Mouse (Mus musculus) adrenal gland, postnatal 36 days (tissue): ENCODE results near the gene Gm49318. TPM values are rescaled to one million over a fixed set of nuclear protein-coding genes. Genes with fewer than 3 reads are reported as not detected.

Experiments
- DNase-seq, 2 experiments: peaks; one replicate each; pipeline ENCODE4 v3.0.0; 2021; ENCODE audit warnings: mixed read lengths in 1 of 2
- total RNA-seq, 2 experiments: library from RNA; stranded (reverse); gene quantifications; 2 replicates each; pipeline ENCODE4 v1.2.3; 2021

Gene Gm49318
- total RNA-seq, 2 experiments from 2014 or later, result 0.56 TPM; not detected in 1

DNA sequence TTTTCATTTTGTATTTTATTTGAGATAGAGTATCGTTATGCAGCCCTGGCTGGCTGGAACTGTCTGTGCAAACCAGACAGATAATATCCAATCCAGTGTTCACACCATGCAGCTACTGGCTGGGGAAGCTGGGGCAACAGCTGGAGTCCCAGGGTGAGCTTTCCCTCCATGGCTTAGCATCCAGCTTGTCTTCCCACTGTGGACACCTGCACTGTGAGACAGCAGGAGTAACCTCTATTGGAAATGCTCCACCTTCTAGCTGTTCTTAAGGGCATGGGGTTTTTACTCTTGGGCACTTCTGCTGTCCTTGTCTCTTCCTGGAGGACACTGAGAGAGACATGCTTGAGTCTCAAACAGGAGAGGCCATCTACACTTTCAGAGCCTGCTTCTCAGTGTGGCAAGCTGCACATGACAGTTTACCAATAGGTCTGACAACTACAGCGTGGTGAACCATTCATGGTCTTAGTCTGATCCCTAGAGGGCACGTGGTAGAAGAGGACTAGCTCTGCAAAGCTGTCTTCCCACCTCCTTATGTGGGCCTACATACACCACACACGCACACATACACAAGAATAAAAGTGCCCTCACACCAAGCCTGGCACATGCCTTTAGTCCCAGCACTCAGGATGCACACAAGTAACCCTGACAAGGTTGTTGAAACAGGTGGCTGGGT is 1.0 kb downstream of the Gm49318 start:
- DNase-seq, result no peak

DNA sequence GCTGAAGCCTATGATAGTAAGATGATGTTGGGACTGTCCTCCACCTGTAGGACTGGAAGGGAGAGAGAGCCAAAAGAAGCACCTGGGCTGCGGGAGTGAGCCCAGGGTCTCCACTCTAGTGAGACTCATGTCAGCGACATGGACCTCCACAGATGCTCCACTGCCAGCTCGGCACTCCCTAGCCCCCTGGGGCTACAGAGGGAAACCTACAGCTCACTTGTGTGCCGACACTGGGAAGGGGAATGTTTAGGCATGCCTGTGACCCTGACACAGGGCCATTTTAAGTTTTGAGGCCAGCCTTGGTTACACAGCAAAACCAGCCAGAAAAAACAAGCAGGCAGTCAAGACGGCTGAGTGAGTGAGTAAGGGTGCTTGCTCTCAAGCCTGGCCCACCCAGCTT is 3.9 kb downstream of the Gm49318 start:
- no peak for DNase-seq

DNA sequence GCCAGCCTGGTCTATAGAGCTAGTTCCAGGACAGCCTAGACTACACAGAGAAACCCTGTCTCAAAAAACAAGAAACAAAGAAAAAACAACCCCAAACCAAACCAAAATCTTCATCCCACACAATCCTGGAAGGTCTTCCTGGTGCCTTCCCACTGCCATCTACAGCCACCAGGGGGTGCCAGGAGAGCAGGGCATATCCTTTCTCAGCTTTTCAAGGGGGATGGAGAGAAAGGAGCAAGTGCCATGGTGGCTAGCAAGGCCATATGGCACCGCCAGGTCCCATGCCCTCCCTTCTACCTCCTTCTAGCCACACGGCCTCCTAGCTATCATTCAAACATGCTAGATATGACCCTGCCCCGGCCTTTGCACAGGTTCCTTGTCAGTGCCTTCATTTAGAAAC is 4.6 kb downstream of the Gm49318 start:
- DNase-seq, result peak; percentile 73 to 82

- no peak for DNase-seq
These were observed 5.4 kb downstream of the Gm49318 start for GRCm38 (mm10) chr9:22065642-22066041.

DNA sequence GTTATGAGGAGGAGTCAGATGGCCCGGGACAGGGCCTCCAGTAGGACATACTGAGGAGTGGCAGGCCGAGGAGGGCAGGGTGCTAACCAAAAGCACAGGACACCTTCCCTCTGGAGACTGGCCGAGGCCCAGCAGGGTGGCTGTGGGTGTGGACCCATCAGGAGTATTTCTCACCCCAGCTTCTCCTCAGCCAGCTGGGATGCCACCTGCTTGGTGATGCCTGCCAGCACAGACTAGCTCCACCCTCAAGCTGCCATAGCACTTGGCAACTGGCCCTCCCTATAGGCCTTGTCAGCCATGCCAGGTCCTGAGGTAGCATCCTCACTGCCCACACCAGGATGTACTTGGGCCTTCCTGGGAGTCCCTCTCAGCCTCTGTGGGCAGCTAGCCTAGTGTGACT is 6.7 kb downstream of the Gm49318 start:
- DNase-seq, result no peak

- no peak for DNase-seq
These were observed 9.7 kb downstream of the Gm49318 start for GRCm38 (mm10) chr9:22061339-22061738.

DNA sequence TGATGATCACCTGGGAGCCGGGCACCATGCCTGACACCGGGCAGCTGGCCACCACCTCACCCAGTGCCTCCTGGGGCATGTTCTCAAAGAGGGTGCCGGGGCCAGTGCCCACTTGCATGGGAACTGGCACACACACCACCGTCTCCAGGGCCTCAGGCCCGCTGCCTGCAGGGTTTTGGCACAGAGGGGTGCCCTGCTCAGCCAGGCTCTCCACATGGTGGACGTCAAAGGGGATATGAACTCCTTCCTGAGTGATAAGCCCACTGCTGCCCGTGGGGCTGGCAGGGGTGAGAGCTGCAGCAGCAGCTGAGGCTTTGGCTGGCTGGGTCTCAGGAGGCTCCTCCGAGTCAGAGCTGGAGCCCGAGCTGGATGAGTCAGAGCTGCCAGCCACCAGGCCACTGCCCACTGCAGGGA is 13.0 kb downstream of the Gm49318 start:
- DNase-seq, result peak in 1 of 2 experiments; percentile 33

DNA sequence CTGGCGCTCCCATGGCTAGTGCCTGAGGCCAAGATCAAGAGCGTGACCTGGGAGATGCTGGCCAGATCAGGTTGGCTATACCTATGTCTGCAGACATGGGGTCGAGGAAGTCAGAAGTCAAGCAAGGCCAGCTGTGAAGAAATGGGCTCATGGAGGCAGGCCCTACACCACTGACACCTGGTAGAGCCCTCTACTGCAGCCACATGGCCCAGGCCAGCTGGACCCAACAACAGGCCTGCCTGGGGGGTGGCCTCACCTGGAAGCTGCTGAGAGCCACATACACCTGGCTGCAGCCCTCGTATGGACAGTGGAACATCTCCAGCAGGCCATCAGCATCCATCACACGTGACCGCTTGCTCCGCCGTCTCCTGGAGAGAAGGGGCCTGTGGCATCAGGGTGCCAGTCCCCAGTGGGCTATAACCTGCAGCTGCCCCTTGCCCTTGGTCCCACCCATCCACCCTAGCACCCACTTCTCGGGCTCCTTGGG is 14.0 kb downstream of the Gm49318 start:
- DNase-seq, result no peak

- no peak for DNase-seq
These were observed 14.7 kb downstream of the Gm49318 start for GRCm38 (mm10) chr9:22056303-22056910.

DNA sequence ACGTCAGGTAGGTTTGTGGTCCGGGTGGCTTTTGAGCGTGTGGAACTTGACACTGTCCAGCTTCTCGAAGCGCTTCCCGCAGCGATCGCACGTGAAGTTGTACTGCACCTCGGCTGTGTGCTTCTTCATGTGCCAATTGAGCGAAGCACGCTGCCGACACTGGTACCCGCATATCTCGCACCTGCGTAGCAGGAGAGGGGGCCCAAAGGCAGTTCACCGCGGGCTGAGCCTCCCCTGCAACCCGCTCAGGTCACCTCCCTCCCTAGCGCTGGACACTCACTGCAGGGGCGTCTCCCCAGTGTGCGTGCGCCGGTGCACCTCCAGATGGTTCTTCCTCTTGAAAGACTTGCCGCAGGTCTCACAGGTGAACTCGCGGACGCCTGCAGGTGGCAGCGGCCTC is 15.3 kb downstream of the Gm49318 start:
- DNase-seq, result no peak

DNA sequence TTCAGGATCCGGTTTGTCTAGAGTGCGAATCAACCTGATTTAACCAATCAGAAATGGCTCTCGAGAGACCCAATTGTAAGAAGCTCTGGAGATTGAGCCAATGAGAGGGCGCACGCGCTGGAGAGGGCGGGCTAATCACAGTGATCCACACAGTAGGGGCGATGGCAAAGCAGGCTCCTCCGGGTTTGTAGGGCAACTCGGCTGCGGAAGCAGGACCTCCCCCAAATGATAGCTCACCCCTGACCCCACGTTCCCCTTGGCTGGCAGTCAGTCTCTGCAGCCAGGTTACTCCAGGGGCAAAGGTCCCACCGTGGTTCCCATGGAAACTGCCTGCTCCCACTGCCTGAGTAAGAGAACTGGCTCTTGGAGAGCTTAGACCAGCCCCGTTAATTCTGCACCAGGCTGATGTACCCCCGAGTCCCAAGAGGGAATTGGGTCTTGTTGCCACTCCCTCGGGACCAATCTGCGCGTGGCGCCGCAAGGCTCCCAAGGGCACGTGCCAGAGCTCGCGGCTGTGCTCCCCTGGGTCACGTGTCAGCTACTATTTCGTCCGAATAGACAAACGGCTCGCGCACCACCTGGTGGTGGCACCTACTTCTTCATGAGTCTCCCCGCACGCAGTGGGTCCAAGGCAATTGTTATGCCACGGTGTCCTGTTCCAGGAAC is 16.5 kb downstream of the Gm49318 start:
- peak; percentile 83 to 84 for DNase-seq

GRCm38 (mm10) chr9:22053657-22054056 is 17.4 kb downstream of the Gm49318 start:
- no peak for DNase-seq

- peak; percentile 24 to 40 for DNase-seq
These were observed 19.2 kb downstream of the Gm49318 start, which contains the start of gene Elavl3 for GRCm38 (mm10) chr9:22051958-22052254. Gene Elavl3 (minus strand): TSS chr9:22052023.

- DNase-seq, result no peak
These were observed 19.7 kb downstream of the Gm49318 start for GRCm38 (mm10) chr9:22051161-22051957.

DNA sequence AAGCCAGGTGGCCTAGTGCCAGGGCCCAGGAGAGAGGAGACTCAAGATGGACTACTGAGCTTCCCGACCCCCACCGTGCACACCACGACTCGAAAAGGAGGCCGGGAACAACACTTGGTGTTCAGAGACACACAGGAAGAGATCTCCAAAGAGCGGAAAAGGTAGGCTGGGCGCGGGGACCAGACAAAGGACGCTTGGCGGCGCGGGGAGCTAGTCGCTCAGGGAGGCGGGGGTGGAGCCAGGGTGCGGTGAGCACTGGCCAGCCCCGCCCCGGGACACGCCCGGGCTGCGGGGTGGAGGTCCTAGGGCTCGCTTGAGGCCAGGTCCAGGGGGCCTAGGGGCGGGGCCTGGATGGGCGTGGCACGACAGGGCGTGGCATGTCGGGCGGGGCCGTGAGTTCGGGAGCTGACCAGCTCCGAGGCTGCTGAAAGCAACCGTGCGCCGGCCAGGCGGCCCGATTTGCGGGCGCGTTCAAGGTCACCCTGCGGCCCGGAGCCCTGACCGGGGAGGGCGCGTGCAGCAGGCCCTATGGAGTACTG is 20.6 kb downstream of the Gm49318 start:
- peak; percentile 74 to 77 for DNase-seq

GRCm38 (mm10) chr9:22049721-22050270 is 21.3 kb downstream of the Gm49318 start:
- no peak for DNase-seq

DNA sequence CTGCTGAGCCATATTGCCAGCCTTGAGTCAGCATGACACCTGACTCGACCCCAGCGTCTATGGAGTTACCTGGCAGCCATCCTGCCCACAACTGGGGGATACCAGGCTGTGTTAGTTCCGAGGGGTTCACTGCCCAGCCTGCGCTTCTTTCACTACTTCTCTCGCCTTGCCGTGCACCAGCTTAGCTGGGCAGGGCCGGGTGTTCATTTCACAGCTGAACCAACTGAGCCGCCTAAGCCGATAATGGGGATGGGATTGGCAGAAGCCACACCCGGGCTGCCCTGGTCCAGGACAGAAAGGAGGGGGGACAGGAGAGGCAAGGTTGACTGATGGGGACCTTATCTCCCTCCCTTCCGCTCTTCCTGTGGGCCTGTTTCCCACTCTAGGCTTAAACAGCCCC is 21.7 kb downstream of the Gm49318 start:
- DNase-seq, result no peak

DNA sequence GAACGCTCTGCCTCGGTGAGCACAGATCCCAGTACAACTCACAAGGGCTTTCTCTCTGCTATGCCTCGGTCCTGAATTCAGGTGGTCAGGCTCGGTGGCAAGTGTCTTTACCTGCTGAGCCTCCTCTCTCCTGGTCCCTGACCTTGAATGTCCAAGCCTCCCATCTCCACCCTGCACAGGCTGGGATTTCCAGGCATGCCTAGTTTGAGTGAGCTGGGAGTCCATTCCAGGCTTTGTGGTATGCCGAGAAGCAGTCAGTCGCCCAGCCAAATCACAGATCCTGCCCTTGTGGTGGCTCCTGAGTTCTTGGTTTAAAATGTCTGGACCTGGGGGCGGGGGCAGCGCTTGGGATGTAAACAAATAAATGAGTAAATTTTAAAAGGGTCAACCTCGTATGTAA is 23.7 kb downstream of the Gm49318 start:
- no peak for DNase-seq

DNA sequence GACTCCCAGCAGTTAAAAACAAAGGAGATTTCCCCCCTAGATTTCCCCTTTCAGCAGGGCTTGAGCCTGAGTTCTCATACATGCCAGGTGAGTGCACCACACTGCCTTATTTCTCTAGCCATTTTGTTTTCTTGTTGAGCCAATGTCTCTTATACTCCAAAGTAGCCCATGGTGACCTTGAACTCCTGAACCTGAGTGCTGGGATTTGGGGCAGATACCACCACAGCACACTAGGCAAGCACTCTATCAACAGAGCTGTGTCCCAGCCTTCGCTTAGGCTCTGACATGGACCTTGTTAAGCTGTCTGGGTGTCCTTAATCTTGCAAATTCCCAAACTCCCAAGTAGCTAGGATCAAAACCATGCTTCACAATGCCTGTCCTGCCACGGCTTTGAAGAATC is 29.2 kb downstream of the Gm49318 start:
- DNase-seq, result no peak

GRCm38 (mm10) chr9:22037826-22038225 is 33.2 kb downstream of the Gm49318 start:
- peak in 1 of 2 experiments; percentile 25 for DNase-seq

- no peak for DNase-seq
These were observed 35.6 kb downstream of the Gm49318 start for GRCm38 (mm10) chr9:22035300-22036044.
